Mouse (Mus musculus): ENCODE results near the gene Zfp978. TPM values are rescaled to one million over a fixed set of nuclear protein-coding genes. Genes with fewer than 3 reads are reported as not detected.
"Not testable (repeated sequence)": the region's sequence is repeated elsewhere in the genome, so short reads cannot be mapped to it uniquely, and the experiment has no call there.

Zfp978 gene
- total RNA-seq, 2 experiments from 2014 or later: not detected

DNA sequence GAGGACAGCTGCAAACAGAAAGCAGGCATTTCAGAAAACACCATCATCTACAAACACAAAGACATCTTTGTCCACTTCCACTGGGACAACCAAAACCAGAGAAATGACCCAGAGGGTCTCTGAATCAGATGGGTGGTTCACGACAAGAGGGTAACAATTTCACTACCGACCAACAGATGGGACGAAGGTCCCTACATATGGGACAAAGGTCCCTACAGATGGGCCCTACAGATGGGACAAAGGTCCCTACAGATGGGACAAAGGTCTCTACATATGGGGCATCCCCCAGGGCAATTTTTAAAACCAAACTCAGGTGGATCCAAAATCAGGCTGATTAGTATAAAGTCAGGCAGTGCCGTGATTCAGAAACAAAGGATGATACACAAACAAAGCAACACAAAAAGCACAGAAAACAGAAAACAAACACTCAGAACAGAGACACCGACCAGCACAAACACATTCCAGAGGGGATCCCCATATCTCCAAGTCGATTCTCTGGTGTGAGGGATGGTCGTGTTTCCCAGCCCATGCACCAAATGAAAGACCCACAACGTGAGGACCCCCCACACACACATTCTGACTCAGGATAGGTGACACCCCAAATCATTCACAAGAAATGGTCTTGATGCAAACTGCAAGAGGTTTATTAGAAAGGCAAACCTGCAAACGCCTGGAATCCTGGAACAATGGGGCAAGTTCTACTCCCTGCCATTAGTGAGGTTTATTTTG, 11.3 kb upstream of the Zfp978 start:
- ATAC-seq (ENCODE audit: poor library complexity, severe bottlenecking): not testable (repeated sequence)

- 0 out of 2 replicates have a peak, but pooled peaks have one; percentile 27 for ATAC-seq (ENCODE audit: poor library complexity, severe bottlenecking)
Measured at GRCm38 (mm10) chr4:147350541-147350940, 10.6 kb upstream of the Zfp978 start.

- ATAC-seq (ENCODE audit: poor library complexity, severe bottlenecking): not testable (repeated sequence)
Measured at GRCm38 (mm10) chr4:147351376-147351980, 9.6 kb upstream of the Zfp978 start.

- not testable (repeated sequence) for ATAC-seq (ENCODE audit: poor library complexity, severe bottlenecking)
Measured at GRCm38 (mm10) chr4:147353626-147354025, 7.5 kb upstream of the Zfp978 start.

GRCm38 (mm10) chr4:147356042-147356441, 5.1 kb upstream of the Zfp978 start:
- ATAC-seq (ENCODE audit: poor library complexity, severe bottlenecking): not testable (repeated sequence)

DNA sequence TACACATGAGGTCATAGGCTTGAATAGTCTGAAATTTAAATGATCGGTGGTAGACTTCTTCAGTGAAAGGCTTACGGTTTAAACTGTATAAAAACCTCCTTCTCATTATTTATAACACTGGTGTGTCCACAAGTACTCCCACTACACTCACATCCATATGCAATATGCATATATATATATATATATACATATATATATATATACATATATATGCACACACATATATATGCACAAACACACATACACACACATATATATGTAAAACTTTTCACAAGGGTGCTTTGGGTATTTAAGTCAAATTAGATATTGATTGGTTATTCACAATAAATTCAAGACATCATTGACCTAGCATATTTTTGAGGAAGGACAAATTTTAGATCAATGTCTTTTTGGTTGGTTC, 3.9 kb upstream of the Zfp978 start:
- not testable (repeated sequence) for ATAC-seq (ENCODE audit: poor library complexity, severe bottlenecking)

GRCm38 (mm10) chr4:147361872-147362271, 769 bp downstream of the Zfp978 start:
- not testable (repeated sequence) for ATAC-seq (ENCODE audit: poor library complexity, severe bottlenecking)

GRCm38 (mm10) chr4:147369564-147369963, 8.5 kb downstream of the Zfp978 start:
- ATAC-seq (ENCODE audit: poor library complexity, severe bottlenecking): peak; percentile 52

DNA sequence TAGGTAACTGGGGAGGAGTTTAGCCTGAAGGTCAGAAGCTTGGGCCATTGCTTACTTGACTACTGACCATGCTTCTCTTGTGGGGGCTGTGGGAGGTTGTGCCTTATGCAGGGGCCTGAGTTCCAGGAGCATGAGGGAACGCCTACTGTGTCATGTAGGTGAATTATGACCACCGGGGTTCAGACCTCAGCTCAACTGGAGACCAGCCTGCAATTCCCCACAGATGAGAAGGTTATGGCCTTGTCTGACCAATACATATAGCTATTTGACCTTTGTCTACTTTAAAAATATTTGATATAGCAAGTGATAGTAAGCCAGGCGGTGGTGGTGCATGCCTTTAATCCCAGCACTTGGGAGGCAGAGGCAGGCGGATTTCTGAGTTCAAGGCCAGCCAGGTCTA, 22.1 kb downstream of the Zfp978 start:
- ATAC-seq (ENCODE audit: poor library complexity, severe bottlenecking): not testable (repeated sequence)

GRCm38 (mm10) chr4:147397201-147397600, 36.1 kb downstream of the Zfp978 start:
- not testable (repeated sequence) for ATAC-seq (ENCODE audit: poor library complexity, severe bottlenecking)

DNA sequence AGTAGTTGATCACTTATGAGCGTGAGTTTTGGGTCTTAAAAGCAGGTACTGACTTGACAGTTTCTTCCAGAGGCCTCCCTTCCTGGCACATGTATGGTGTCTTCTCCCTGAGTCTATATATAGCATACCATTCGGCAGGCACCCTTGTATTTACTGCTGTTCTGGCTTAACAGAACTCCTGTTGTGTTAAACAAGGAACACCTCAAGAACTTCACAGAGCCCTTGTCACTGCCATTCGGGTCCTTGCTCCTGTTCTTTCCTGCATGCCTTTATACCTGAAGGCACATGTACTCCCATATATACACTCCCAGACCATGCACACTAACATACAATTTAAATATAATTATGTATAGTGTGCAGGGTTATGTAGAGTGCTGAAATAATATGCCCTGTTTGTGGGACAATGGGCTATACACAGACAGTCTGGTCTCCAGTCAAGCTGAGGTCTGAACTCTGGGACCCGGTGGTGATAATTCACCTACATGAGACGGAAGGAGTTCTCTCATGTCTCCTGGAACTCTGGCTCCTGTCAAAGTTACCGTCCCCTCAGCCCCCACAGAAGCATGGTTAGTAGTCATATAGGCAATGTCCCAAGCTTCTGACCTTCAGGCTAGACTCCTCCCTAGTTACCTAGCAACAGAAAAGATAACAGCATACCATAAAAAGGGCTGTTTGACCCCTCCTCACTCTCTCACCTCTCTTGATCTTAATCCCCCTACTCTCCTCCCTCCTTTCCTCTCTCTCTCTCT, 37.0 kb downstream of the Zfp978 start:
- ATAC-seq (ENCODE audit: poor library complexity, severe bottlenecking): not testable (repeated sequence)

DNA sequence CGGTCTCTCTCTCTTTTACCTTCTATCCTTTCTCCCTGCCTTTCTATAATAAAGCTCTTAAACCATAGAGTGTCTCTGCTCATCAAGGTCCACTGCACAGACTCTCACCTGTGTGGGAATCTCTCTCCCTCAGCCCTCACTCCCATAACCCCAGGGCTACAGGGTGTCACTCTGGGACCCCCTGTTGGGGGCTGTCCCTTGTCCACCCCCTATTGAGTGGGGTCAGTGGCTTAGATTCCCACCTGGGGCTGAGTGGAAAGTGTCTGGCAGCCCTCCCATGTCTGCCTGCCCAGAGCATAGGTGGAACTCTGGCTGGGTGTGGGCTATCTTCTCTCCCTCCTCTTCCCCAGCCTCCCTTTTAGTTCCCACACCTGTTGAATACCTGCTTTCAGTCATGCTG, 37.6 kb downstream of the Zfp978 start:
- not testable (repeated sequence) for ATAC-seq (ENCODE audit: poor library complexity, severe bottlenecking)

GRCm38 (mm10) chr4:147399505-147399904, 38.4 kb downstream of the Zfp978 start:
- ATAC-seq (ENCODE audit: poor library complexity, severe bottlenecking): not testable (repeated sequence)

GRCm38 (mm10) chr4:147400031-147400847, 39.1 kb downstream of the Zfp978 start:
- ATAC-seq (ENCODE audit: poor library complexity, severe bottlenecking): not testable (repeated sequence)

DNA sequence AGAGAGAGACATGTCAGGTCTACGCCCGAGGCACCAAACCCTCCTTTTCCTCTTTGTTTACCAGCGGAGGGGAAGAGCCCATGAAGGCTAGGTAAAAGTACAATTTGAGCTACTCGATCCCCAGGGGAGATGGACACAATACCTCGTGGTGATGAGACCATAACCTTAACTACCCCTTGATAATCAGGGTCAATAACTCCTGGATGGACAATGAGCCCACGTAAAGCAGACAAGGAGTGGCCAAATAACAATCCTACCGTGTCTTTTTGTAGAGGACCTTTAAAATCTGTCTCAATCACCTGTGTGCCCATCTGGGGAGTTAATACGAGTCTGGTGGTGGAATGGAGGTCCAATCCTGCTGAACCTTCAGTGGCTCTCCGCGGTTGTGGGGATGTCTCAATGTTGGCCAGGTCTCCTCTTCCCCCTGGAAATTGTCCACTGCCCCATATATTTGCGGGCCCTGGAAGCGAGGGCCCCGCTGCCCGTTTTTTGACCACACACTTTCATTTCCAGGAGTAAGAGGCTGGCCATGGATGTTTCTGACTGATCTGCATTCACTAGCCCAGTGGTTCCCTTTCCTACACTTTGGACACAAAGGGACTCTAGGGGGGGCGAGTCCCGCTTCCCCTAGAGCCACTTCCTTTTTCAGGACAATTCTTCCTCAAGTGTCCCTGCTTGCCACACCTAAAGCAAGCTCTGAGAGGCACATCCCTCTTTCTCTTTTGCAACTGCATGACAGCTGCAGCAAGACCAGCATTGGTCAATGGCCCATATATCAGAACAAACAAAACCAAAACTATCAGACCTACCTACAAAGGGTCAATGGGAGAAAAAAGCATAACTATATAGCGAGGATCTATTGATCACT, 40.0 kb downstream of the Zfp978 start:
- ATAC-seq (ENCODE audit: poor library complexity, severe bottlenecking): not testable (repeated sequence)

- ATAC-seq (ENCODE audit: poor library complexity, severe bottlenecking): not testable (repeated sequence)
Measured at GRCm38 (mm10) chr4:147401736-147402506, 40.8 kb downstream of the Zfp978 start.

DNA sequence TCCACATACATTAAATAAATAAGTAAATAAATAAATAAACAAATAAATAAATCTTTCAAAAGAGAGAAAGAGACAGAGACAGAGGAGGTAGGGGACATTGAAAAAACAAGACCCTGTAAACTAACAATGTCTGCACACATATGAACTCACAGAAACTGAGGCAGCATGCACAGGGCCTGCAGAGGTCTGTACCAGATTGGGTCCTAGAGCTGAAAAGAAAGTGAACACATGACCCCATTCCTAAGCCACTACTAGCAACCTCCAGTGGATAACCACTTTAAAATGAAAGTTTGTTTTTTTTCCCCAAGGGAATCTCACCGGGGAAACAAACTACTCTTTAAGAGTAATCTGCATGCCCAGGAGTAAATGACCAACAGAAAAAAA, 41.4 kb downstream of the Zfp978 start:
- not testable (repeated sequence) for ATAC-seq (ENCODE audit: poor library complexity, severe bottlenecking)

- not testable (repeated sequence) for ATAC-seq (ENCODE audit: poor library complexity, severe bottlenecking)
Measured at GRCm38 (mm10) chr4:147403509-147403908, 42.4 kb downstream of the Zfp978 start.

Data from megakaryocyte, adult 5-6 weeks (primary cell).